Mouse (Mus musculus): ENCODE measurements around the gene Serhl.
"Not testable (repeated sequence)": the region's sequence is repeated elsewhere in the genome, so short reads cannot be mapped to it uniquely, and the experiment has no call there.

Gene Serhl

DNA sequence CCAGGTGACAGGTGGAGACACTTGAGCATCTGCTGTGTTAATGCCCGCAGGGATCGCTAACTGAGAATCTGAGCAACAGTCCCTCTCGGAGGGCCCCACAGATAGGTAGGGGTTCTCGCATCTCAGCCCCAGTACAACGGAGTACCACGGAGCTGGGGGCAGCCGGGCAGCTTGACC is at the start of gene Serhl:
Gene Serhl, plus strand, starts transcription at position 78 of the 177 bp plus-strand sequence.
- no peak for DNase-seq (ENCODE audit: low spot score)

DNA sequence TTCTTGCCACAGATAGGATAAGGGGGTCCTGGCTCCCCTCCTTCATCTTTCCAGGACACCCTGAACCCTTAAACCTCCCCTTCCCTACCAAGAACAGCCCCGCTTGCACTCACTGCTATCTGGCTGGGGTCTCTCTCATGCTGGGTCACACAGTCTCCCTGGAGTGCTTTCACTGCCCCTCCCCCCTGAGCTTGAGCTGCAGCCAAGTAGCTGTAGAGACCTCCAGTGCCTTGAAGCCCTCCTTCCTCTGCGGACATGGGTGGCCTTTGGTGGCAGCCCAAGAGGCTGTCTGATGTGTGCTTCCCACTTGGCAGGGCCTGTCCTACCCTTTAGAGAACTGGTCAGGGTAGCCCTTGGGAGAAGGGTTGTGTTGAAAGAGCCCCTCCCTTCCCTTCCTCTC is 49.1 kb upstream of the Serhl start:
- no peak for DNase-seq (ENCODE audit: low spot score)

DNA sequence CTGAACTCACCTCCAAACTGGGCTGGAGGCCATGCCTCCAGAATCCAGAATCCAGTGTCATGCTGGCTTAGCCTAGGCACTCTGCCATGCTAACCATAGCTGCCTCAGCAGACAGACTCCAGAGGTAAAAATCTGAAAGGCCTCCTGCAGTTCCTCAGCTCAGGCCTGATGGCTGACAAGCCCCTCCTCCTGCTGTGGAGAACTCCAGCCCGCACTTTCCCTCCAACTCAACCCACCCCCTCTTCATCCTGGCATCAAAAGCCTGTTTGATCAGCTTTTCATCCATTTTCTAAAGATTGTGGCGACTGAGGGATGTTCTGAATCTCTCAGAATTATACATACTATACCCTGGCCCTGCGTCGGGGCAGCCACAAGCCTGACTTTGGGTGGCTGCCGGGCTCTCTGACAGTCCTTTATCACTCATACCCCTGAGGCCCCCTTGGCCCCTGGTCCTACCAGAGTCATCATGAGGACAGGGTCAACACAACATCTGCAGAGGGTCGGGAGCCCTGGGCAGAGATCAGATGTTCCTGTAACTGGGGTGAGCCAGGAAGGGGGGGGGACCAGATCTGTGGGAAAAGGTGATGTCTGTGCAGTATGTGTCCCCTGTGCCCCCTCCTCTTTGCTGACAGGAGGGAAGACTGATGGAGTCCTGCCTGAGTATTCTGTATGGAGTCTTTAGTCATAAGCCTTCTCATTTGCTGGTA is 46.5 kb upstream of the Serhl start:
- no peak for DNase-seq (ENCODE audit: low spot score)

DNA sequence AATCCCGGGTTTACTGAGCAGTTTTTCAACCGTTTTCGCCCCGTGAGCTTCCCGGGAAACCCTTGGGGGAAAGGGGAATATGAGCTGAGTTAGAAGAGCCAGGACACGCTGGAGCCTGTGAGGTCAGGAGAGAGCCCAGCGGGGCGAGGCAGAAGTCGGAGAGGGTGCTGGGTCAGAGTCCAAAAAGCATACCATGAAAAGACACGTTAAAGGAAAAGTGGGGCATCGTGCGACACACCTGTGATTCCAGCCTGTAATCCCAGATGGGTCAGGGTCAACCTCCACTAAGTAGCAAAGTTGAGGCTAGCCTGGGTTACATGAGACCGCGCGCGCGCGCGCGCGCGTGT is 46.0 kb upstream of the Serhl start:
- DNase-seq (ENCODE audit: low spot score) = no peak

DNA sequence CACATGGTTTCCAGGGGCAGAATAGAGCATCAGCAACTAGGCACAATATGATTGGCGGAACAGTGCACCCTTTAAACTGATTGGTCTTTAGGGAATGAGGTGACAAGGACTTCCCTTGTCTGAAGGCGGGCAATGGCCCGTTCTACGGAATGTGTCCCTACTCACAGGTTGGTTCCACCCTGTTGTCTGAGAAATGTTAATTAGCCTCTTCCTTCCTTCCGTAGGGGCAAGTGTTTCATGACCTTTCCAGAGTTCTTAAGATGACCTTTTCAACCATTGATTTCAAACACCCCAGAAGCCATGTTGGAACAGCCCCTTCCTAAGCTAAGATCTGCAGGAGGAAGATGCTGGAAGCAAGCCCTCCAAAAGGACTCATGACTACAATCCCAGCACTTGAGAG is 43.7 kb upstream of the Serhl start:
- DNase-seq (ENCODE audit: low spot score) = not testable (repeated sequence)

DNA sequence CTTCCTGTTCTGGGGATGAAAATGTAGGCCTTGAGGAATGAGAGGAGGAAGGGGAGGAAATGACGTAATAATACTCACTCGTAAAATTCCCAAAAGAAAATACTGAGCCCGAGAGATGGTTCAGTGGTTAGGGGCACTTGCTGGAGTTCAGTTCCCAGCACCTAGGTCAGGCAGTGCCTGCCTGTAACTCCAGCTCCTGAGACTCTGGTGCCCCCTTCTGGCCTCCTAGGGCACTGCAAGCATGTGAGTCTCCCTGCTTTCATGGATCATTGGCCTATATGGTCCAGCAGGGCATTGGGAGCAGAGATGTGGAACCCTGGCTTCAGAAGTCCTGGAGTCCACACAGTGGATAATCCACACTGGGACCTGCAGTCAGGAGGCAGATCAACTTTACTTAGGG is 43.0 kb upstream of the Serhl start:
- no peak for DNase-seq (ENCODE audit: low spot score)

DNA sequence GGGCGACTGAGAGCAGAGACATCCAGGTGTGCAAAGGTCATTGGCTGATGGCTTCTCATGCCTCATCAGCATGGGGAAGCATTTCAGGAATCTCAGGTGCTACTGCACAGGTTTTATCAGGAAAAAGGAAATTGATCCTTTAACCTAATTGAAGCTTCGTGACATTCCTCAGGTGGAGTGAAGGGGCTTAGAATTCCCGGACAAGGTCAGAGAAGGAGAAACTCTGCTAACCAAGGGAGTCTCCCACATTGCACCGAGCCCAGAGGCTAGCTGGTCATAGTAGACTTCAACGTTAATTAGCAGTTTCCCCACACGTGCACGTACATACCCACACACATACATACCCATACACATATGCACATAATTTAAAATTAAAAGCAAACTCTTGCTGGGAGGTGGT is 42.6 kb upstream of the Serhl start:
- no peak for DNase-seq (ENCODE audit: low spot score)

DNA sequence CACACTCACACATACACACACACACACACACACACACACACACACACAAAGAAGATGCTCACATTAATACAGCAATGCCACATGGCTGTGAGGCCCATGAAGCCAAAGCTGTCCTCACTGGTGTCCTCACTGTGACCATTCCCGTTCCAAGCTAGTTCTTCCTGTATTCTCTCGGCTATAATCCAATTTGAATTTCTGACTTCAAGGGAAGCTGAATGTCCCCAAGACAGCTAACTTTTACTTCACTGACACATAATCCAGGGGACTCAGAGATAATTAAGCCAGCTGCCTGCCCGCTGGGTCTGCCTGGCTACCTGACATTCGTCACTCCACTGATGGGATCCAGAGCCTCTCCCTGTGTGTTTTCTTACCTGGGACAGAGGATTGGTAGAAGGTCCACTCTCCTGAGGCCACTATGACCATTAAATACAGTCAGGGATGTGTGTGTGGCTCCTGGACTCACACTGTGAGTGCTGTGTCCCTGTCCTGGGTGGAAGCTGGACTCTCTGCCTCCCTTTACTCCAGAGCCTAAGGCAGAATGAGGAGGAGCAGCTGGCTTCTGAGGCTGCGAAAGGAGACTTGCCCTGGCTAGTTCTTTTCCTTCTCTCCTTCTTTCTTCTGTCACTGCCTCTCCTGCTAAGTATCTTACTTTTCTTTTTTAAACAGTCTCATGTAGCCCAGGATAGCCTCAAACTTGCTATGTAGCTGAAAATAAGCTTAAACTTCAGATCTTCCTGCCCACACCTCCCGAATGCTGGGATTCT is 36.8 kb upstream of the Serhl start:
- no peak for DNase-seq (ENCODE audit: low spot score)

DNA sequence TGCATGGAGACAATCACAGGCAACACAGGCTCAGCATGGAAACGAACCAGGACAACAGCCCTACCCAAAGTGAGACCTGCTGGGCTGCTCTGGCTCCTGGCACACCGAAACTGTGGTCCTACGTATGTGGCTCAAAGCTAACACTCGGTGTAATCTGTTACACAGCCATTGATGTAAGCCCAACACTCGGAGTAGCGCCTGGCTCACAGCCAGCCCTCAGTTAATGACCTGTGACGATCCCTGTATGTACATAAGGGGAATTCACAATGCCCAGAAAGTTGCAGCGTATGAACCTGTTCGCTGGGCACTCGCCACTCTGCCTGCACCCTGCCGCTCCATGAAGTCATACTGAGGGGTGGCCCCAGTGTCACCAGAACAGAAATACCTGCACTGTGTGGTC is 36.0 kb upstream of the Serhl start:
- DNase-seq (ENCODE audit: low spot score) = no peak

DNA sequence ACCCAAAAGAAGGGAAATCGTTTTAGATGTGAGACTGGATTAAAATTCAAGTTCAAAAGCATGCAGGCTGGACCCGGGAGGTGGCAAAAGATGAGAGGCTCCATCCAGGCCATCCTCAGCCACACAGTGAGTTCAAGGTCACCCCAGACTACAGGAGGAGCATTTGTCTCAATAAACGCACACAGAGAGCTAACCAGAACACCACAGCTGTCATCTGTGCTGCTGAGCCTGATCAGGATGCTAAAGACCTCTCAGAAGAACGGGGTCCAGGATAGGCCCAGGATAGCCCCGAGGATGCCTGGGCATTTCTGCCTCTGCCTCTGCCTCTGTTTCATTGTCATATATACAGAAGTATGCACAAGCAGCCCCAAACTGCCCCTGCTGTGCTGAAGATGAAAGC is 33.7 kb upstream of the Serhl start:
- no peak for DNase-seq (ENCODE audit: low spot score)

DNA sequence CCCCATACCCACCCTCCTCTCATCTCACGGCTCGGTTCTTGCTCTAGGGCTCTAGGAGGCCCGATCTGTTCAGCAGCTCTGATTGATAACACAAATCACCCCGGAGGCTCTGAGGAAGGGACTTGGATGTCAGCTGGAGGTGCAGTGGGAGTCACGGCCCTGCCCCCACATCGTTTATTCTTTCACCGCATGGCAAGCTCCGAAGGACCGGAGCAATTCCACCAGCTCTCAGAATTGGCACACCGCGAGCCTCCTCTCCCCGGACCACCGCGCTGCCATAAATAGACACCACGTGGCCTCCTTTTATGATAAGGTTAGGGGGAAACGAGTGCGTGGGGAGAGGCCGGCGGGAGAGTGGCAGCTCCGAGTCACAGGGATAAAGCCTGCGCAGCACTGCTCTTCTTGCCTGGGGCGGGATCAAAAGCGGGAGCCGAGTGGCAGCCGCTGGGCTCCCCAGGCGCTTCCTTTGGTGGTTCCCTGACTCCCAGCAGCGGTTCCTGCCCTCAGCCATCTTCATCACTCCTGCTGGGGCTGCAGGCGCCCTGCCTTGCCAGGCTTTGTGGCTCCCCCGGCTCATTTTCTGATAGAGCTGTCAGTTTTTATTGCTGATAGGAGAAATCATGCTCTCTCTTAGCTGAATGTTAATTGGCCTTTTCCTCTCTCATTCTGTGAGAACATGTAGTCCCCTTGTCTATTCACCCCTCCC is 32.8 kb upstream of the Serhl start:
- peak; percentile 16 for DNase-seq (ENCODE audit: low spot score)

DNA sequence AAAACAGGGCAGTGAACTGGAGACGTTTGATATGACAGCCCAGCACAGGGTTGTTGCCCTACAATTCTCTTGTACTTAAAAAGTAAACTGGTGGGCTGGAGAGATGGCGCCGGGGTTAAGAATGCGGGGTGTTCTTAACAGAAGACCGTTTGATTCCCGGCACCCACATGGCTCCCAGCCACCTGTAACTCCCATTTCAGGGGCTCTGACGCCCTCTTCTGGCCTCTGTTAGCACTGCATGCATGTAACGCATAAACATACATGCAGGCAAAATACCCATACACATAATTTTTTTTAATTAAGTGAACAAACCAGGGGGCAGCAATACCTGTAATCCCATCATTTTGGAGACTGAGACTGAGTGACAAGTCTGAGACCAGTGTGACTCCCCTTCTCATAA is 31.8 kb upstream of the Serhl start:
- DNase-seq (ENCODE audit: low spot score) = no peak

DNA sequence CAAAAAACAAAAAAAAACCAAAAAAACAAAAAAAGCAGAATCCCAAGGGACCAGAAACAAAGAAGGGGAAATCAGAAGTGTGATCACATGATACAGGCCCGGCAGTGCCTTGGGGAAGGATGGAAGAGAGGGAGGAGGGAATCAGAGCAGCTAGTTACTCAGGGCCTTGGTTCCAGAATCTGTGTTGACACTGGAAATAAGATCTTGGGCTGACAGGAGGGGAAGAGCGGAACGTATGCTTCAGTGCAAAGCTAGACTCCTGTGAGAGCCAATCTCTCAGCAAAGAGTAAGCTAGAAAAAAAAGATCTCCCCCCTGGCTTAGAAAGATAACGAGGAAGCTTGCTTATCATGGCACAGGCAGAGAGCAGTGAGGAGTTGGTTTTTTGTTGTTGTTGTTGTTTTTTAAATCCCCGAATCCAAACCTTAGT is 30.1 kb upstream of the Serhl start:
- DNase-seq (ENCODE audit: low spot score) = no peak

DNA sequence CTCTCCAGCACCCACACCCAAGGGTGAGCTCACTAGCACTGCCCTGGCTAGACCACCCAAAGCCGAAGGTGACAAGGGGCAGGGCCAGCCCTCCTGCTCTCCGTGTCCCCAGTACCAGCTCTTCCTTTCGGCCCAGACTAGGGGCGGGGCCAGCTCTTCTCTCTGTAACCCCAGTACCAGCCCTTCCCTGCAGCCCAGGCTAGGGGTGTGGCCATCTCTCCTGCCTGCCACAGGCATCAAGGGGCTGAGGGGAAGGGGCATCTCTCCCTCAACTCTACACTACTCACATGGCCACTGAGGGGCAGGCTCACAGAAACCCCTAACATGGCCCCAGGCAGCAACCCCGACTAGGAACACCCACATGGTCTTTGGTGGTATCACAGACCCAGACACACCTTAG is 27.6 kb upstream of the Serhl start:
- DNase-seq (ENCODE audit: low spot score) = no peak

DNA sequence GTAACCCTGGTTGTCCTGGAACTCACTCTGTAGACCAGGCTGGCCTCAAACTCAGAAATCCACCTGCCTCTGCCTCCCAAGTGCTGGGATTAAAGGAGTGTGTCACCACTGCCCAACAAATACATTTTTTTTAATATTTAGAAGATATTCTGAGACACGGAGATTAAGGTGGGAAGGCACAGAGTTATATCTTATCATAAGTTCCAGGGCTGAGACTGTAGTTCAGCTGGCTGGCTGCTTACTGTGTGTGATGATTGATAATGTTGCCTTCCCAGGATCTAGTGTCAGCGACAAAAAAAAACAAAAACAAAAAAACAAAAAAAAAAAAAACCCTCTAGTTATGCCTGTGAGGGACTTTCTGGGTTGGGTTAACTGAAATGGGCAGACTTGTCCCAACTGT is 26.7 kb upstream of the Serhl start:
- not testable (repeated sequence) for DNase-seq (ENCODE audit: low spot score)

DNA sequence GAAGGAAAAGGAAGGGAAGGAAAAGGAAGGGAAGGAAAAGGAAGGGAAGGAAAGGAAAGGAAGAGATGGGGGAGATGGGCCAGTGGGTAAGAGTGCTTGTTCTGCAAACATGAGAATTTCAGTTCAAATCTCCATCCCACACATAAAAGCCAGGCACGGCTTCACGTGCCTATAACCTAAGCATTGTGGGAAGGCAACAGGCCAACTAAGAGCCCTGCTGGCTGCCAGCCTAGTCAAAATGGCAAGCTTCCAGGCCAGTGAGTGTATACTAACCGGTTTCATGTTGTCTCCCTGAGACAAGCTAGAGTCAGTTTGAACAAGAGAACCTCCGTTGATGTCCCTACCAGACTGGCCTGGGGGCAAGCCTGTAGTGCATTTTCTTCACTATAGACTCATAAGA is 23.8 kb upstream of the Serhl start:
- DNase-seq (ENCODE audit: low spot score) = peak; percentile 39

DNA sequence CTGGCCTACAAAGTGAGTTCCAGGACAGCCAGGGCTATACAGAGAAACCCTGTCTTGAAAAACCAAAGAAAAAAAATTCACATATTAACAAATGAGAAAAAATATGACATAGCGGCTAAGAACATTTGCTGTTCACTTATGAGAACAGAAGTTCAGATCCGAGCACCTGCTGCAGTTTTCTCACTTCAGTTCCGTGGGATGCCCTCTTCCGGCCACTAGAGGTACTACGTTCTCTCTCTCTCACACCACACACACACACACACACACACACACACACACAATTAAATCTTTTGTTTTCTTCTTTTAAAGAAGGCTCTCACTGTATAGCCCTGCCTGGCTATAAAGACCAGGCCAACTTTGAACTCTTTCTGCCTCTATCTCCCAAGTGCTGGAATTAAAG is 21.0 kb upstream of the Serhl start:
- no peak for DNase-seq (ENCODE audit: low spot score)

DNA sequence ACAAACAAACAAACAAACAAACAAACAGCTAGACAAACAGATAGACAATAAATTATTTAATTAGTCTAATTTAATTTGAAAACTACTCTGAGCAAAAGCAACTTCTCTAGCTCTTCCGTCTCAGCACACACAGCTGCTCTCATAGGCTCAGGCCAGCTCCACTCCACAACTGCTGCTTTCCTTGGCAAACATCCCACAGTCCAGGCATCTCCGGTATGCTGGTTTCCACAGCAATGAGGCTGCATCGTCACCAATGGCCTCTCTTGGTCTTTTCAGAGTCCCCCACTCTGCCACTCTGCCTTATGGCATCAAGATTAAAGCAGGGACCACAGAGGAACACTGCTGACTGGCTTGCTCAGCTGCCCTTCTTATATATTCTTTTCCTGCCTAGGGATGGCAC is 18.4 kb upstream of the Serhl start:
- DNase-seq (ENCODE audit: low spot score) = no peak

DNA sequence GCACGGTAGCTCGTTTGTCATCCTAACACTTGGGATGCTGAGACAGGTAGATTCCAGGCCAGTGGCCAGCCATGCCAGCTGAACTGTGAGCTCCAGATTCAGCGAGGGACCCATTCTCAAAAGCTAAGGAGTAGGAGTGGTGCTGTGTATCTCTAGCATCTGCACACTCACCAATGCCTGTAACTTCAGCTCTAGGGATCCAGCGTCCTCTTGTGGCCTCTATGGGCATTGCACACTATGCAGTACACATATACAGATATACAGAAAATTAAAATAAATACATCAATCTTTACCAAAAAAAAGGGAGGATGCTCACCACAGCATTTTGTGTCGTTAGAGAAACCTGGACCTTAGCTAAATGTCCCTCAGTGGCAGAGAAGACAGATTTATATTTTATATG is 17.6 kb upstream of the Serhl start:
- DNase-seq (ENCODE audit: low spot score) = no peak

DNA sequence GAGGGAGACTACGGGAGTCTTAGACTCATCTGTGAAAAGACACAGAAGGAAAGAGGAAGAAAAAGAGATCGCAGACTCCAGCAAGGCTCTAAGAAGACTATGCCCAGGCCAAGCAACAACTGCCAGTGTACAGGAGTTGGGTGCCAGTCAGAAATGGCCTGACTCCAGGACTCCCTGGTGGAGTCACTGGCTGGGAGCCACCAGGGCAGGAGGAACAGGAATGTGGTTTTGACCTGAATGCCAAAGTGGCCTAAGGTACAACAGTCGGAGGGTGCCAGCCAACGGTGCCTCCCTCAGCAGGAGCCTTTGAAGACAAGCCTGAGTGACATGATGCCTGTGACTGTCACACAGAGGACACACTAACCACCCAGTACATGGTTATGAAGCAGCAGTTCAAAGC is 15.1 kb upstream of the Serhl start:
- no peak for DNase-seq (ENCODE audit: low spot score)

DNA sequence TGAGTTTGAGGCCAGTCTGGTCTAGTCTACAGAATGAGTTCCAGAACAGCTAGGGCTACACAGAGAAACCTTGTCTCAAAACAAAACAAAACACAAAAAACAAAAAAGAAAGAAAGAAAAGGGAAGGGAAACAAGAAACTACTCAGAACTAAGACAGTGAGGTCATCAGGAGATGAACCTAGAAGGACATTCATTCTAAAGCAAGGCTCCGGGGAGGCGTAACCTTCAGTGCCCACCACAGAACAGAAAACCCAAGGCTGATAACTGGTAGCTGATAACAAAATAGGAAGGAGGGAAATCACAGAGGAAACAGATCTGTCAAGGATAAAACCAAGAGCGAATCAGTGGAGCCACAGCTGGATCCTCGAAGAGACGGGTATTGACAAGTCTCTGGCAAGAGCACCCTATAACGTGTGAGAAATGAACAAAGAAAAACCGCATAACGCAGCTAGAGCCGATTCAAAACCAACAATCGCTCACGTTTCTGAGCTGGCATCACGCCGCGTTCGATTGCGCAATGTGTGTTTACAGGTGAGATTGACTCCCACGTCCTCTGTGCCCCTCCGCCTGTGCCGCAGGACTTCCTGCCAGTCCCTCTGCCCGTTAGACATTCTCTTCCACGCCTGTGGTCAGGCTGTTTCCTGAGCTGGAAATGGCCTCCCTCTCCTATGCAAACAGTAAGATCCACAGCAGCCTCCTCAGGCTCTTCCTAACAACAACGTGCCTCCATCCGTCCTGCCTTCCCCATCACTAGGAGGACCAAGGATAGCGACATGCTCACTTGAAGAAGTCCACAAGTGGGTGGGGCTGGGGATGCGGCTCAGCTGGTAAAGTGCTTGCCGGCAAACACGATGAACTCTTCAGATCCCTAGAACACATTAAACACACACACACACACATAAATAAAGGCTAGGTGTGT is 13.4 kb upstream of the Serhl start:
- no peak for DNase-seq (ENCODE audit: low spot score)

DNA sequence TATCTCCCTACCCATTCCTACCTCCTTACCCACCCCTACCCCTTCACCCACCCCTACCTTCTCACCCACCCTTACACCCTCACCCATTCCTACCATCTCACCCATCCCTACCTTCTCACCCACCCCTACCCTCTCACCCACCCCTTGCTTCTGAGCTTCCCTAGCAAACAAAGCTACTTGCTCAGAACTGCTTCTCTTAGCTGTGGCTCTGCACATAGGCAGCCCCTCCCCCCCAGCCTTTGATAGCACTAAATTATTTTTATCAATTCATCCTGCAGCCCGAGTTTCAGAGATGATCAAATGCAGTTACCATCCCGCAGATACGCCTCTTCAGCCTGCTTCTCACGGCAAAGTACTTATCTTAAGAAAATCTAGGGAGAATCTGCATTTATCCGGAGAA is 5.8 kb upstream of the Serhl start:
- no peak for DNase-seq (ENCODE audit: low spot score)

Data from ovary, adult 18-20 months (tissue).